Mouse (Mus musculus) ES-CJ7 (cell line): ENCODE measurements at regions not wholly inside any gene's neighbourhood (a gene's known extent, or its start where the extent isn't known, plus 50 kb on each side); places are given as distances from the start of the nearest gene placed in this dataset.

Source experiments
- DNase-seq: peaks from one replicate; pipeline ENCODE4 v3.0.0; 2011; ENCODE audit warnings: low read depth, low spot score

DNA sequence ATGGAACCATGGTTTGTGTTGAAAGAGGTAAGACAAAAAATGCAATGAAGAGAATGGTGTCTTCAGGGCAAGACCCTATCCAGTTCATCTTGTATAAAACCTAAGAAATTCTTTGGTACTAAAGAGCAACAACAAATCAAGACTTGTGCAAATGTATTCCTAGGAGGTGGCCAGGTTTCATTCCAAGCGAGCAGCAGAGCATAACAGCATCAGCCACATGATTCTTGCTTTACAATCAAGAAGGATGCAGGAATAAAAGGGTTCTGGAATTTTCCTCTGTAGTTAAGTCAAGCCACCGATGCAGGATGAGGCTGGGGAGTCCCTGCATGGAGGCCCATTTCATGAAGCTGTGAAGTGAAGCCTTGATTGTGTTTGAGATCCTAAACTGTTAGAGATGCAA lies 374.1 kb upstream of the Kif2a start:
- DNase-seq, result no peak

DNA sequence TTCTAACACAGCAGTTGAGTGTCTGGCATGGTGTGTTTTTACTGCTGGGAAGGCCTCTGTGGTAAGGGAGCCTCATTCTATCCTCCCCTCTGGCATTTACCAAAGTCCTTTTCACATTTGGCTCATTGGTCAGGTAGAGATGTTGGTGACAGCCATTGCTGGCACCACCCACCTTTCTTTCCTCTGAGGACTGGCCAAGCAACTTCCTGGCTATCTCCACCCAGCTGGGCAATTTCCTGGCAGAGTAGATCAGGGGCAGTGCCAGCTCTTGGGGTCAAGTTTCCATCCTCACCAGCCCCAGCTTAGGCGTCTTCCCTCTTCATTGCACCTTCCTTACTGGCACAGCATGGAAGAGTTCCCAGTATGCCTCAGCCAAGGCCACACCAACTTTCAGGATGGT lies 372.5 kb upstream of the Kif2a start:
- no peak for DNase-seq

DNA sequence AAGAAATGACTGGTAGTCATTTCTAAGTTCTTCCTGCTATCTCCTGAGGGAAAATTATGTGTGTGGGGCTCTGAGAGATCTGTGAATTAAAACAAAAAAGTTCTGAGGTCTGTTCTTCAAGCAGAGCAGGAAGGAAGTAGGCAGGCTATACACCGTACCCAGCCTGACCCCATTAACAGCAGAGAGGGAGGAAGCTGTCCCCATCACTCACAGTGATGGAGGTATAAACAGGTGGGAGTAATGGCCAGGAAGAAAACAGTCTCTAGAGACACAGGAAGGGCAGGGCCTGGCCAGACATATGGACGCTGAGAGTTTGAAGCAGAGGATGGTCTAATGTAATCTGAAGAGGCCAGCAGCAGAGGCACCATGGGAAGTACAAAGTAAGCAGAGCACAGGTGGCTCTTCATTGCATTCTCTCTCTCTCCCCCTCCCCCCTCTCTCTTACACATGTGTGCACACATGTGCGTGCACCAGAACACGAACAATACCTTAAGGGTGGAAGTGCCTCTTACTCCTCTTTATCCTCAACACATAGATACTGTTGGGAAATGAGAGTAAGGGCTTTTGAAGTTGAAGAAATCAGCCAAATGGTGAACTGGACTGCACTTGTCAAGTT lies 367.7 kb upstream of the Kif2a start:
- no peak for DNase-seq

DNA sequence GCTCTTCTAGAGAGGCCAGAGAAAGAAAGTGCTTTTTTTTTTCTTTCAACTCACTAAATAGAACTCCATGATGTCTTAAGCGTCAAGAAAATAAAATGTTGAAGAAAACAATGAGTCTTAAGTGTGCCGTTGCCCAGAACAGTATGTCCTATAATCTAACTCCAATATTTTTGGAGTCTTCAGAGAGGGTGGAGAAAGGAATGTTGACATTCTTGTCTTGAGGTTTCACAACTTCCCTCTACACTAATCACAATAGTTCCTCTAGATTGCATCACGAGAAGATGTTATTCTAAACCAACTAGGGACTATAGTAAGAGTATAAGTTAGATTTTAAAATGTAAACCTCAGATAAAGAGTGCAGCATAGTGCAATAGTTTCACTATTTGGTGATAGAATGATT lies 367.1 kb upstream of the Kif2a start:
- no peak for DNase-seq

DNA sequence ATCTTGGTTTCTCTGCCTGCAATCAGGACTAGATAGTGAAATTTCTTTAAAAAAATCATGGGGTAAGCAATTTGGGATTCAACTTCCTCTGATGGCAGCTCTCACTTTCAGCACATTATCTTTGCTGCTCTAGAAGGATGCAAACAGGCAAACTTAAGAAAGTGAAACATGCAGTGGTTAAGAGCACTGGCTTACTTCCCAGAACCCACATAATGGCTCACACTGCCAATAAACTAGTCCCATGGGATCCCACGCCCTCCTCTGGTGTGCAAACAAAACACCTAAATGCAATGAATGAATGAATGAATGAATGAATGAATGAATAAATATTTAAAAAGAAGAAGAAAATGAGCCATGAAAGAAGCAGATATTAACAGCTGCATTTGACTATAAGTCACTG lies 356.1 kb upstream of the Kif2a start:
- no peak for DNase-seq

DNA sequence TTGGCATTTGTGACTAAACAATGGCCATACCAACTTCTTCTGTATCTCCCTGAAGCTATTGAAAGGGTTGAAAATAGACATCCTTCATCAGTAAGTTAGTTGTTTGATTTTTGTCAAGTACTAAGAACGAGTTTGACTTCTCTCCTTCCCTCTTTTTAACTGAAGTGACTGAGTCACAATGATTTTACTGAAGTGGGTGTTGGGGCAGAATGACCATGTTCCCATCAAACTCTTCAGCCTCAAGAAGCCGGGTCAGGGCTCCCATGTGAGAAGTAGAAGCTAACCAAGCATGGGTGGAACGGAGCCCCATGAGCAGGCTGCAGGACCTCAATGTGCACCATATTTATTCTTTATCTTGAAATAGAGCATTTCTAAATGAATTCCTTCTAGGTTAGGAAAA lies 350.7 kb upstream of the Kif2a start:
- no peak for DNase-seq

DNA sequence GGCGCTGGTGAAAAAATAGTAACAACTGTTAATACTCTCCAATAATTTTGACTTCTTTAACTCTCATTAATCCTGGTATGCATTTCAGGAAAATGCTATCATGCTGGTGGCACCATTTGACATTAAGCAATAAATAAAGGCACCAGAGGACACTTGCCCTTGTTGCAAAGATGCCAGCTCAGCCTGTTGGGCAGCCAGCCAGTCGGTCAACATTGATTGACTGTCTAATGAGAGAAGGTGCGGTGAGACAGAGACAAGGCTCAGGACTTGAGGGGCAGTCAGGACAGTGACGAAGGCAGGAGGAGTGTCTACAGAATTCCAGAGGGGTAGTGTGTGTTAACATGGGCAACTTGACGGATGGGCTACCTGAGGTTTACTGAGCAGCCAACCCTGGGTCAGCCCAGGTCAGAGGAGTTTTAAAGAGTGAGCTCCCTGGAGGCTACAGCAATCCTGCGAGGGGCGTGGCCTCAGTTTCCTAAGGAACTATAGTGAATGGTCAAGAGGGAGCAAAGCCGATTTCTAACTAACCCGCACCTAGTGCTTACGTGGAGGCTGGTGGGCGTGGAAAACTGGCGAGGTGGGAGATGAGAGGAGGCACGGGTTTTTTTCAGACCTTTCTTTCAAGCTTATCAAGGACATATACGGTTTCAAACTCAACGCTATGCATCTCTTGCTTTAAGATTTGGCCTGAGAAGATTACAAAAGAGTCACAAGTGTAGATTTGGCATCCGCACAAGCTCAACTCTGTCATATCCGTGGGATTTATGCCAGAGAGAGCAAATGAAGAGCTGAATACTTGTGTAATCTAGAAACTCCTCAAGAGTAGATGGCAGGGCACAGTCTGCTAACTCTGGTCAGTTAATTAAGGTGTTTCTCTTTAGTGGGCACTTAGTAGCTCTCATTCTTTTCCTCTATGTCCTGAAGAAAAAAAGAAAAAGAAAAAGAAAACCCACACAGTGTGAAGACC lies 350.0 kb upstream of the Kif2a start:
- DNase-seq, result peak; percentile 36

DNA sequence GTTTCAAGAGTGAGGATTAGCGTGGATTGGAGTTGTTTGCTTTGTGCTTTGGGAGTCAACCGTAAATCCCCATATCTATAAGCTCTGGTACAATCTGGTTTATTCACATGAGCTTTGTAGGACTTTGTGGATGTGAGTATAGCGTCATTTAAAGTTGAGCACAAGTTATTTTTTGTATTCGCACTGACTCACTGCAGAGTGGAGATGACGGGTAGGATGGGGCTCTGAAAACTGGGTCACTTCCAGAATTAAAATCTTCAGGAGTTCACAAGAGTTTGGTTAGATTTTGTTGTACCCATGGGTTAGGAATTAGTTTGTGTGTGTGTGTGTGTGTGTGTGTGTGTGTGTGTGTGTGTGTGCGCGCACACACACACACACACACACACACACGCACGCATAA lies 345.7 kb upstream of the Kif2a start:
- DNase-seq, result no peak

DNA sequence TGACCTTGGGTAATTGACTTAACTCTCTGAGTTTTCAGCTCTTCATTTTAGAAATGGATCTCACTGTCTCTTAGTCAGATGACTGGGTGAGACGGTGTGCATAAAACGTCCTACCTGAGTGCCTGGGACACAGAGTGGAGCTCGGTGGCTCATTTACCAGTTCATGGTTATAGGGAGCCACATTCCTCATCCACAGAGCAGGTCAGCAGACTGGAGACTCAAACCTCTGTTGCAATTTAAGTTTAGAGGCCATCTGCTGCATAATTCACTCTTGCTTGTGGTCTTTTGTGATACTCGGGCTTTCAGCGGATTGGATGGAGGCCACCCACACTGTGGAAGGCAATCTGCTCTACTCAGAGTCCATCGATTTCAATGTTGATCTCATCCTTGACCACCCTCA lies 343.8 kb upstream of the Kif2a start:
- DNase-seq, result no peak

DNA sequence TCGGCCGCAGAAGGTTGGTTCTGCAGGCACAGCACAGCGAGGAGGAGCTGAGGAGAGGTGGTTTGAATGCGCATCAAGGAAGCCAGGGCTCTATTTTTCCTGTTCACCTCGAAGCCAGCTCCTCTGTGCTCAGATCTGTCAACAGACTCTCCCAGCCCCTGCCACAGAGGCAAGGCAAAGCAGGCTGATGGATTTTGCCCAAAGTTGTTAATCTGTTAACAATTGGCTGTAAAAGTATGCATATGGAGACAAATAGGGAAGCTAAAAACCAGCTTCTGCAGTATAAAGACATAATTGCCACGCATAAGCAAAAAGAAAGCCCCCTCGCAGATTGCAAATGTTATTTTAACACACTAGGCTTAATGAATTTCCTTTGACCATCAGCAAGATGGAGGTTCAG lies 343.3 kb upstream of the Kif2a start:
- no peak for DNase-seq

DNA sequence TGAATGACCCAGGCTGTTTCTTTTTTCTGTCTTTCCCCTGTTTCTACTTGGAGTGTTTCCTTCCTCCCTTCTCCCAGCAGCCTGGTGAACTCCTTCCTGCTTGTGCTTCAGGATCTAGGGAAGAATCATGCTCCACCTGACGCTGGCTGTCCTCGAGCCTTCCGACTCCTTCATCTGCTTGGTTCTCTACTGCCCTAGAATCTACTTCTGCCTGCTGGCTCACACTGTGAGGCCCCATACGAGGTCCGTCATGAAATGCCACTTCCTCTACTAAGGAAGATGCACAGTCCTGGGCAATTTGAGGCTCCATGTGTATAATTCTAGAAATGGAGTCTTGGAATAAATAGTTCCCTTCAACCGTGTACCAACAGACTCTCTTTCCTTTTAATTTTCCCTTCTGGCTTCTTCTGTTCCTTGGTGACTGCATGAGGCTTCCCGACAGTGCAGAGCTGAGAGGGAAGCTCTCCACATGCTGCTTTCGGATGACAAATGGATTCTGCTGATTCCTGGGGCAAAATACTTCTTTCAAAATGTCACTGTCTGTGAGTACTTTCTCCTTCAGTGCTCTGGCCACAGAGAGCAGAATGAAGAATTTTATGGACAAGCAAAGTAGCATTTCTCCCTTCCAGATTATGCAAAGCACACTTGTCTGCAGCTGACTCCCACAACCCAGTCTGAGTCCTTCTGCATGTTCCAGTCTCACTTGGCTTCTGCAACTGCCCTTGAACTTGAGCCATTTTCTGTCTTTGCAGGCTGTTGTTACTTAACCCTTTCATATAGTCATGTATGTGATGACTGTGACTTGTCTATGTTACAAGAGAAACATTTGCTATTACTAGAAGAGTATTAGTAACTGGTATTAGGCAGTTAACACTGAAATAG lies 341.1 kb upstream of the Kif2a start:
- DNase-seq, result no peak

DNA sequence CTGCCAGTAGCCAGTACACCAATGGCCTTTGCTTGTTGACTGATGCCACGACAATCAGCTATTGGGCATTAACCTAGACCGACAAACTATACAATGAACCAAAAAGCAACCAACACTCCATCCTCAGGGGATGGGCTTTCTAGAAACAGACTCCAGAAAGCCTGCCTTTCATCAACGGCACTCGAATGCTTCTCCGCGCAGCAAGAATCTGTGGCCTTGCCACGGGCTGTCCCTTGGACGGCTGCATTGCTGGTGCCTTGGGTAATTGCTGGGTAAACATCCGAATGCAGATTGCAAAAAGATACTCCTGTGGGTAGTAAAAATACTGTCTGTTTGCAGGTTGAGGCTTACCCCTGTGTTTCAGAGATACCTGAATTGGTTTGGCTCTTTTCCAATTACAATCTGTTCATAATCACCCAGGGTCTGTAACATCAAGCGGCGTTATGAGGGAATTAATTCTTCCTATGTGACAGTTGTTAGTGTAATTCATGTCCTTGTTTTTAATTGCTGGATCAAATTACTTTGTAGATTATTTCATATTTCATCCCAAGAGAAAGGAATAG lies 319.0 kb upstream of the Kif2a start:
- no peak for DNase-seq

DNA sequence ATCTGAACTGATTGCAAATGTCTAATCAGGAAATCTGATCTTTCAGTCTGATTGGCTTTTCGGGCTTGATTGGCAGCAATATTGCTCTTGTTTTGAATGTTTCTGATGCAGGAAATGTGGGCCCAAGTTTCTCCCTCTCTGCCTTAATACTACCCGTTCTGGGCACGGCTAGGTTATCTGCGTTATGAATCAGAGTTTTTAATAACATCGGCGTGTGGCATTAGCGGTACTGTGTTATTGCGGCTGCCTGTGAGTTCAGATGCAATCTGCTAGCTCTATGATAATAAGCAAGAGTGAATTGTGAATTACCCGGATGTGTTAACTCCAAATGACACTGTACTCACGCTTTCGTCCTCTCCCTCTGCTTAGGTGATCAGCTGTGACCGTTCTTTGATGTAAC lies 316.2 kb upstream of the Kif2a start:
- DNase-seq, result no peak

DNA sequence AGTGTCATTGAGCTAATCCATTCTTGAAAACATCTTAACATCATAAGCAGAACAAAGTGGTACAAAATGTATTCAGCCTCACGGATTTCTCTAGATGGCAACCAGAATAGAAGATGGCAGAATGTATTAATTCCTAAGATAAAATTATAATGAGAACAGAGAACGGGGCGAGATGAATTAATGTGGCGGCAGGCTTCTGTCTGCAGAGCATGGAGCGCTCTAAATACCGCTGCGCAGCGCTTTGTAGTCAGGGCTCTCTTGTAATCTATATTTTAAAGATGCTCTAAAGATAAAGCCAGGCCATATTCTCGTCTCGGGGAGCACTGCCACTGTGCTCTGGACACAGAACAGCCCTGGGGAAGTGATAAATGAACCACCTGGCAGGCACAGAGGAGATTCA lies 315.2 kb upstream of the Kif2a start:
- no peak for DNase-seq

DNA sequence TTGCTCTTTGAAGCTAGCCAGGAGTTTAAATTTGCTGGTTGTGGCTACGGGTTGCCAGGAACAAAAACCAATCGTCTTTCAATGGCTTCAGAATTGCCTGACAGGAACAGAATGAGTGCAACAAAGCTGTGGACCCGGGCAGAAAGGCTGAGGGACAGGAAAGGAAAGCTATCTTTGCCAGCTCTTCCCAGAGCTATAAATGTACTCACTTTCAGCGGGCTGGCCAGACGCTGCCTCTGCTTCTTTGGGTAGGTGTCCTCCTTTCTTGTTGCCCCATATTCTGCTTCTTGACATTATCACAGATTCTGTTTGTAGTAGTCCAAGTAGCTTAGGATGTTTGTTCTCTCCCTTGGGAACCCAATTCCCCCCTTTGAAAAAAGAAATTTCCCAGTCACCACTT lies 307.4 kb upstream of the Kif2a start:
- no peak for DNase-seq

DNA sequence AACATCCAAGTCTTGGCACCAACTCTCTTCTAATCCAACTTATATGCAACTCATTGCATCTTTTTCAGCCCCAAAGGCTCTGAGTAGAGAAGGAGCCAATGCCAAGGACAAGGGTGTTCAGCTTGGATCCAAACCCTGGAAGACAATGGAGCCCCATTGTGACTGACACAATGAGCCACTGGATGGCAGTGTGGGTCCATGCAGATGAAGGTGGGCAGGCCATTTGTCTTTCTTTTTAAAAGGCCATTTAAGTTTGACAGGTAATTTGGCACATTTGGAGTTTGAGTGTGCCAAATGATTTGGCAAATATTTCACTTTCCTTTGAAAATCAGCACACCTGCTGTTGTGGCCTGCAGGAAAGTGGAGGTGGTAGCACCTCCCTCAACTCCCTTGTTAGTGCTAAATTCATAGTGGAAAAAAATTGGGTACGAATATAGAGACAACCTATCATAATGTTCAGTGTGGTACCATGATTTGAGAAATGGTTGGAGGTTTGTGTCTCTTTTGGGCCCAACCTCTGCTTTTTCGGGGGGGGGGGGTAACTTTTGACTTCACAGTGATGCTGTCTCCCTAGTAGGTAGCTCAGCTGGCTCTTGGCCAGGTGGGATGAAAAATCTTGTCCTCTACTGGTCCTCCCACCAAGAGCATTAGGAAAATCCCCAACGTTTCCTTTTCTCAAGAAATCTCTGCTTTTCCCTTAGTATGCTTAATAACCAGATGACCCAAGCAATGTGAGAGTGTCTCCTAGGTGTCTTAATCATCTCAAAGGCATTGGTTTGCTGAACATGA lies 304.0 kb upstream of the Kif2a start:
- DNase-seq, result peak; percentile 41

DNA sequence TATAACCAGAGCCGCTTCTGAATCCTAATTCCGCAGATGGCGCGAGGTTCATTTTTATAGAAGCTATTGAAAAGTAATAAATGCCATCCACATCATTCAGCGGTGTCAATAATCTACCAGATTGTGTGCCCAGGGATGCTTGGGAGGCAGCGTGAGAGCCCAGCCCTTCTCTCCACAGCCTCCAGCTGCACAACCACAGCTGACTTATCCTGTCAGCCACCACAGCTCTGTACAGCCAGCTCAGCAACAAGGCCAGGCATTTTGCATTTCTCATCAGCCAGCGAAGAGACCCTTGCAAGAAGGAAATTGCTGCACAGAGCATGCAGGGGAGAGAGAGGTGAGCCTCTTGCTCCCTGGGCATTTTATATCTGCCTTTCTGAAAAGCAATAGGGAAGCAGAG lies 292.8 kb upstream of the Kif2a start:
- no peak for DNase-seq

DNA sequence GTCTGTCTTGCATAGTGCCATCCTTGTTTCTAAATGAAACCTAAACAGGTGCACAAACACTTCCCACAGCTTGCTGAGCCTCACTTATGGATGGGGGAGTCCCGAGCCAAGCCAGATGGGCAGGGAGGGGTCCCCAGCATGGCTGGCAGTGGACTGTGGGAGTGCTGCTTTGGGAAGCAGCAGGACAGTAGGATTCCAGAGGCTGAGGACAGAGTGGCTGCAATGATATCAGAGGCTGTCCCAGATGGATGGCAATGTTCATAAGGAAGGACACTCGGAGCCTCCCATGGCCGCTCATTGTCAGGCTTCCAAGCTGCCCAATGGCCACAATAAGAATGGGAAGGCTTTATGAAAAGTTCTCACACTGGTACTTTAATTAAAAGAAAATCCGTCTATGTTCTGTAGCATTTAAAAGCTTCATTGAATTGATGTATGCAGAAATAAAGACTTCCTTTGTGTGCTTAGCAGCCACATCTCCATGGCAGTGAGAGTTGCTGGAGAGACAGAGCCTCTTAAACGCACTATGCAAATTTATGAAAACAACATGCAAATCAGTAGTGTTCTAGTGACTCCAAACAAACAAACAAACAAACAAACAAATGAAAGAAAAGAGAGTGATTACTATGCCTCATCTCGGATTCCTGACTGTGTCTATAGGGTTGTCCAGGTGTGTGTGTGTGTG lies 287.2 kb upstream of the Kif2a start:
- no peak for DNase-seq

DNA sequence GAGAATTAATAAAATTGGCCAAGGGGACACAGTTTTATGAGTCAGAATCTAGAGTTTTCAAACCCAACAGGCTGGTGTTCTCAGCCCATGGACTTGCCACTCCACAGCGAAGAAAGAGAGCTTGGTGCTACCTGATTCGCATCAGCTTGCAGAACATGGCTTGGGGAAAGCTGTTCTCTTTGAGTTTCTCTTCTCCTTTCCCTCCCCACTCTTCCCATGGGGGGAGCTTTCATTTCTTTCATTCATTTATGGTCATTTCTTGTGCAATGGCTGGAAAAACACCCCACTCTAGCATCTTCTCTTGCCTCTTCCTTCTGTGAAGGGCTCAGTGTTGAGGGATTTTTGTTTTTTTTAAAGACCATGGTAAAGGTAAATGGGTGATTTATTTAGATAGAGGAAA lies 286.5 kb upstream of the Kif2a start:
- no peak for DNase-seq

DNA sequence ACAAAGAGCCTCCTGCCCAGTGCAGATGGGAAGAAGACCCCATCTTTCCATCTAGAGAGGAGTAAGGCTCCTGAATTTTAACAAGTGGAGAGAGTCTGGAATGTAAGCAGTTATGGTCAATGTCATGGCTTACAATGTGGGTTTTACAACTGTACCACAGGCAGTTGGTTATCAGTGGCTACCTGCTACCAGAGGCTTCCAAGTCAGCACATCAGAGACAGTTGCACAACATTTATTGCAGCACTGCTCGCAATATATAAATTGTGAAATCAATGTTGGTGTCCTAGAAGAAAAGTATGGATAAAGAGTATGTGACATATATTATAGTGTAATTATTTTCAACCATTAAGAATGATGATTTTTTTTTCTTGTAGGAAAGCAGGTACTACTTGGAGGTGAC lies 285.0 kb upstream of the Kif2a start:
- no peak for DNase-seq

DNA sequence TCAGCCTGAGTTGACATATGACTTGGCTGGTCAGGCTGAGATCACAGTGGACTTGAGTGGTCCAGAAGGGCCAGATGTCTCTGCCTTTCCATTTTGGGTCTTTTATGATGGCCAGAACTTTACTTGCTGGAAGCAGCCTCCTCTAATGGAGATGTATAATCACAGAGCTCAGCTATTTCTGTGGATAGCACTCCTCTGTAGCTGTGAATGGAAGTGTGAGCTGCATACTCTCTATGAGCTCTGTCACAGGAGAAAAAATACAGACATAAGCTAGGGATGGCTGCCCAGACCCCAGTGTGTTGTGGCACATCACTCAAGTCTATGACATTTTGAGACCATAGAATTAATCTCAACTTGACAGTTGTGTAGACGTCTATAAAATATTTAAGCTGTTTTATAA lies 284.3 kb upstream of the Kif2a start:
- no peak for DNase-seq
